Mouse (Mus musculus) right cerebral cortex, postnatal 25 days (tissue): ENCODE results near the gene Col9a3.

Experiments
- DNase-seq: peaks from one replicate; pipeline ENCODE4 v3.0.0; 2022

Gene Col9a3

GRCm38 (mm10) chr2:180597490-180597889 is at the start of gene Col9a3:
Gene Col9a3, plus strand, starts transcription at chr2:180597790.
- DNase-seq, result no peak

- DNase-seq, result no peak
Observed at GRCm38 (mm10) chr2:180552340-180552739, 45.2 kb upstream of the Col9a3 start.

GRCm38 (mm10) chr2:180555219-180555618 is 42.4 kb upstream of the Col9a3 start:
- no peak for DNase-seq

- DNase-seq, result no peak
Observed at GRCm38 (mm10) chr2:180556470-180556869, 41.1 kb upstream of the Col9a3 start.

GRCm38 (mm10) chr2:180560245-180560644 is 37.3 kb upstream of the Col9a3 start:
- no peak for DNase-seq

- DNase-seq, result no peak
Observed at GRCm38 (mm10) chr2:180562146-180562545, 35.4 kb upstream of the Col9a3 start.

GRCm38 (mm10) chr2:180563296-180563695 is 34.3 kb upstream of the Col9a3 start:
- DNase-seq, result no peak

GRCm38 (mm10) chr2:180563841-180564240 is 33.7 kb upstream of the Col9a3 start:
- DNase-seq, result no peak

- no peak for DNase-seq
Observed at GRCm38 (mm10) chr2:180566240-180566913, 31.2 kb upstream of the Col9a3 start.

- no peak for DNase-seq
Observed at GRCm38 (mm10) chr2:180569028-180569643, 28.5 kb upstream of the Col9a3 start.

- DNase-seq, result no peak
Observed at GRCm38 (mm10) chr2:180576482-180576881, 21.1 kb upstream of the Col9a3 start.

- peak; percentile 62 for DNase-seq
Observed at GRCm38 (mm10) chr2:180578686-180579085, 18.9 kb upstream of the Col9a3 start.

- no peak for DNase-seq
Observed at GRCm38 (mm10) chr2:180581002-180581401, 16.6 kb upstream of the Col9a3 start, which contains the start of gene Mrgbp. Gene Mrgbp, plus strand, starts transcription at chr2:180581304.

GRCm38 (mm10) chr2:180582481-180583153 is 15.0 kb upstream of the Col9a3 start:
- peak; percentile 97 for DNase-seq

GRCm38 (mm10) chr2:180583154-180583507 is 14.5 kb upstream of the Col9a3 start:
- no peak for DNase-seq

GRCm38 (mm10) chr2:180588736-180589122 is 8.9 kb upstream of the Col9a3 start:
- no peak for DNase-seq

GRCm38 (mm10) chr2:180589123-180589831 is 8.3 kb upstream of the Col9a3 start, which contains the start of gene Ogfr:
Gene Ogfr, plus strand, starts transcription at chr2:180589245.
- DNase-seq, result peak; percentile 84

GRCm38 (mm10) chr2:180598157-180598705 is 641 bp downstream of the Col9a3 start:
- peak; percentile 12 for DNase-seq

GRCm38 (mm10) chr2:180600569-180601021 is 3.0 kb downstream of the Col9a3 start:
- no peak for DNase-seq

- no peak for DNase-seq
Observed at GRCm38 (mm10) chr2:180604781-180605180, 7.2 kb downstream of the Col9a3 start.

- no peak for DNase-seq
Observed at GRCm38 (mm10) chr2:180610283-180610682, 12.7 kb downstream of the Col9a3 start.

- no peak for DNase-seq
Observed at GRCm38 (mm10) chr2:180611882-180612281, 14.3 kb downstream of the Col9a3 start.
